Mouse (Mus musculus): ENCODE data around the gene Arfgef3.

Arfgef3 gene

DNA sequence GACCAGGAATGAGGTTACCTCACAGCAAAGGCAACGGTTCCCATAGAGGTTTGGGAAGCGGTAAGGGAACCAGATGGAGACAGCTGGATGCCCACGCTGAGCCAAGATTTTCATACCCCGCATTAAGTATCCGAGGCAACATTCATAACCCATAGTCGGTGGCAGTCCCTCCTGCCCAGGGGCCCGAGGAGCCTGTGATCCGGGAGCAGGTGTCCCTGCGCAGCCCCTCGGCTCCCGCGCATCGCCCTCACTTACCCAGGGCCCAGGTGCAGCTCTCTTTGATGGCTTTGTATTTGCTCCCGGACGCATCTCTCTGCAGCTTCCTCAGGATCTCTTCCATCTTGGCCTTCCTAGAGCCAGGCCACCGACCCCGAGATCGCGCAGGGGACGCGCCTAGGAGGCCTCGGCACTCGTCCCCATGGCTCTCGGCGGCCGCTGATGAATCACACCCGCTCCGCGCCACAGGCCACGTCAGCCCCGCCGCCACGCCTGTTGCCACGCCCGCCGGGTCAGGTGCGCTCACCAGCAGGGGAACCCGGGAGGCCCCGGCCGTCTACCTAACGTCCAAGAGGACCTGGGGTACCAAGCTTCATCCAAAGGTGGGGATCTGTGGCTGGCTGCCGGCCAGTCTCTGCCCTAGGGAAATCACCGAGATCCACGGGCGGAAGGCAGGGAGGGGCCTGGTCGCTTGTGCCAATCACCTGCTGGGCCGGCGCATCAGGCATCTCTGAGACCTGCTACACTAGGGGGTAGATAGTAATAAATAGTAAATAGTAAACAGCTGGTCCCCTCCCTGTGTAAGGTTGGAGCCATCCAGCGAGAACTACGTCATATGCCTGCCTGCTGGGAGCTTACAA, at the start of gene Arfgef3:
Gene Arfgef3 (minus strand): TSS at position 664 of the 857 bp plus-strand sequence.
- peak; percentile 91 for DNase-seq

DNA sequence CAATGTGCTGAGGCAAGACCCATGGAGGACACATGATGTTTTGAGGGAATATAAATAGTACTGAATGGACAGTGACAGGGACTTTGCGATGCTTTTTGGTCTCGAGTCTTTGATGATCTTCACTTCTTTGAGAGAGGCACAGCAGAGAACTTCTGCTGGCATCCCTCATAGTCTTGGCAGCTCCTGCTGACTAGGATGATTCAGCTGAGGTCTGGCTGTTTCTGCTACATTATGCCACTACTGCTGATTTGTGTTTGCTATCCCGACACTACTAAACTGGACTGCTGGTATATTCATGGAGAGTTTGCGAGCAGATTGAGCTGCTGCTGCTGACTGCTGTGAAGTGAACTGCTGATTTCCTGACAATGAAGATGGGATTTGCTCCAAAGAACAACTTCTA, 46.3 kb upstream of the Arfgef3 start:
- DNase-seq = no peak

DNA sequence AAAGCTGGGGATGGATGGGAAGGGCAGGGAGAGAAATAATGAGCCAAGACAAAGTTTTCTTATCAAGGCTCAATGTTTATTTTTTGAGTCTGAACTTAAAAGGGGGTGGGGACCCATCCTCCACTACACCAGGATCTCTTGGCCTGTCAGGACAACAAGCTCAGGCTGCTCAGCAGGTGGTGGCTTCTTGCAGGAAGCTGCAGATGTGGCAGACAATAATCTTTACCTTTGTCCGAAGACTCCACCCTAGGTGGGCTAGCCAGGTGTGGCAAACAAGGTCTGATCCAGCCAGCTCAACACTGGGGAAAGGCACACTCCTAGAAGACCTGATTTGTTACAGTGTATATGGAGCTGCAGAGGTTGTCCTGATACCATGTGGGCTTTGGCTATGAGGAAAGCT, 44.9 kb upstream of the Arfgef3 start:
- no peak for DNase-seq

DNA sequence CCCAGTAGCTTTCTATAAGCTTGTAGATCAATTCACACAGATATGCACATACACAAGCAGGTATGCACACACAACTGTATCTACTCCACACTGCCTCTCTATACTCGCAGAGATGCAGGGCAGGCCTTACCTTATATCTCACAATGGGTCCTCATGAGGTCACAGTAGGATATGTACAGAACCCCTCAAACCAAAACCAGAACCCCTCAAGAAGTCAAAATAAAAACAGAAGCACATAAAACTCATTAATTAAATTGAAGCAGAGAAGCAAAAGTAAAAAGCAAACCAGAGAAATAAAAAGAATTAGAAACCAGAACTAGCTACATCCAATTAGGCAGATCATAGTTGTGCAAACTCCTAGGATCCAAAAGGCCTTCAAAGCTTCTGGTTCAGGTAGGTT, 42.9 kb upstream of the Arfgef3 start, which contains the start of gene Gm4922:
Gene Gm4922 (minus strand): TSS at position 101 of the 400 bp plus-strand sequence.
- no peak for DNase-seq

DNA sequence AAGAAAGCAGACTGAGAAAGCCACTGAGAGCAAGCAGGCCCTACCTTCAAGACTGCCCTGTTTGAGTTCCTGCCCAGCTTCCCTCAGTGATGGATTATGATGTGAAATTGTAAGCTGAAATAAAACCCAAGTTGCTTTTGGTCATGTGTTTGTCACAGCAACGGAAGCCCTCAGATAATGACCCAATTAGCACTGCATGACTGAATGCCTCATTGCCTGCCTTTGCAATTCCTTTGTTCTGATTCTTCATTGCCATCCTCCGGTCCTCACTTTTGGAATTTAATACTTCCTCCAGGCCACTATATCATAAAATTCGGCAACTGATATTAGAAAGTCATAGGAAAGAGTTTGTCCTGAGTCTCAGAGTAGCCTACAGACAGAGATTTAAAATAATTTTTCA, 33.8 kb upstream of the Arfgef3 start:
- no peak for DNase-seq

DNA sequence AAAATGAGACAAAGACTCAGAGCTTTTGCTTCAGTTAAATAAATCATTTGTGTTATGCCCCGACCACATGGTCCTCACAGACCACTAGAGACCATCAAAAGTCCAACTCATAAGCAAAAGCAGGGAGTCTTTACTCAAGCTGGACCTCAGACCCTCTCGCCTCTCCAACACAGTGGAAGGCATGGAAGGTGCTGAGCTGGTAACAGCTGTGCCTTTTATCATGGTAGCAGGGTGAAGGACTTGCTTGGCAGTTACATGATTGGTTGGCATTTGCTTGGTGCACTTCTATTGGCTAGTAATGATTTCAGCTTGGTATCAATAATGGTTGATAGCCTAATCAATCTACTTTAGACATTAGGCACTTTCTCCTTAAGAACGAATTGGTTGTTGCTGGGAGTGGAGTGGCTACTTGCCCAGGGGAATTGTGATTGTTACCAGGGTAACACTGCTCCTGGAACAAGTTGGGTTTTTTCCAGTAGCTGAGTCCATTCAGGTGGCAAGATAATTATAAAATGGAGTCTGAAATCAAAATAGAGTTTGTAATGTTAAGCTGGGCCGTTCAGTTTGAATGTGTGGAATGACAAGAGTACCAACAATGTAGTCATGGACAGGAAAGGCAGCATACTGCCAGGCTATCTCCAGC, 28.9 kb upstream of the Arfgef3 start:
- DNase-seq = peak; percentile 89

DNA sequence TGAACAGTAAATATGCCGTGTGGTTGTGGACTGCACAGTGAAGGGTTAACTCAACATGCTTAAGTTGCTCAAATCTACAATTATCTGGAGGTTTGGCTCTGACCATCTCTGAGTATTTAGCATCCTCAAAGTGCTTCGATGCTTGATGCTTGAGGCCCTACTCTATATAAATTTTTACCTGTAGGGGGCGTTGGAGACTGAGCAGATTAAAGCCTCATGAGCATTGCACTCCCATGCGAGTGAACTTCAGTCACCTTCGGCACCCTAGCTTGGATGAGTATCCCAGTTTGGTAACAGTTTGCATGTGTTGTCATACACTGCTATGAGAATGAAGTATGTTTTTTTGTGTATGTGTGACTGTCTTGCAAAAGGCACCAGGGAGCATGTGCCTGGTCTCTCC, 26.2 kb upstream of the Arfgef3 start:
- no peak for DNase-seq

DNA sequence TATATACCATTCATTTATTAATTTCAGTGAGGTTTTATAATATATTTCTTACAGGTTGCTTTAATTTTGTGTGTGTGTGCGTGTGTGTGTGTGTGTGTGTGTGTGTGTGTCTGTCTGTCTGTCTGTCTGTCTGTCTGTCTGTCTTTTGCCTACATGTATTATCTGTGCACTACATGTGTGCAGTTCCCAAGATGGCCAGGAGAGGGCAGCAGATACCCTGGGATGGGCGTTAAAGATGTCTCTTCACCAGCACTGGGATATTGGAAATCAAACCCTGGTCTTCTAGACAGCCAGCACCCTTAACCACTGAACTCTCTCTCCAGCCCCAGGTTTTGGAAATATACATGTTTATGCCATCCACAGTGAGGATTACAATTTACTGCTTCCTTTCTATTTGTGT, 16.5 kb upstream of the Arfgef3 start:
- DNase-seq = no peak

DNA sequence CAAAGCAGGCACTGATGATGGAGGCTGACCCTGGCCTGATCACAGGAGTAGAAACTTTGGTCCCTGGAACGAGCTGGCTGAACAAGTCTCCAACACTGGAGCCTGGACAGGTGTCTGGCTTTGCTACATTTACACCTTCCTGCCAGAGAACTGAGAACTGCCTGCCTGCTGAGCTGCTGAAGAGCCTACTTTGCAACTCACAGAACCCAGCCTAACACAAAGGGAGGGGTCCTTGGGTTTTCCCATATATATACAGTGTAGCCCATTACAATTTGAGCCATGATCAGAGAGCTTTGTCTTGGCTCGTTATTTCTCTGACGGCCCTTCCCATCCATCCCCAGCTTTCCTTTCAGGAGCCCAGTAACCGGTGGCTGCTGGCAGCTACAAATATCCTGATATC, 6.3 kb upstream of the Arfgef3 start:
- no peak for DNase-seq

DNA sequence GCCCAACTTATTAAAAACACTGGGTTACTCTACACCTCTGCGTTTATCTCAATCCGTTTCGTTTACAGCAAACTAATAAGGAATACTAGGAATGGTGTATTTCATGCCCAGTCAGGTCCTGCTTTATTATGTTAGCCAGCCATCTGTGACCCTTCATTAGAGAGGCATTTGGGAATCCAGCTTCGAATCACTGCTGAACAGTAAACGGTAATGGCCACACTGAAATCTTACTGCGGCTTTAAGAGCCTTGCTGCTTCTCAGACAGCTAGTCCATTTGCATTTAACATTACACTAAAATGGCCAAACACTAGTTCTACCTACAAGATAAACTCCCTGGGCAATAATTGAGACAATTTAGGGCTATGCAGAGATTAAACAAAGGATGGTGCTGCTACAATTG, 1.7 kb downstream of the Arfgef3 start:
- DNase-seq = no peak

DNA sequence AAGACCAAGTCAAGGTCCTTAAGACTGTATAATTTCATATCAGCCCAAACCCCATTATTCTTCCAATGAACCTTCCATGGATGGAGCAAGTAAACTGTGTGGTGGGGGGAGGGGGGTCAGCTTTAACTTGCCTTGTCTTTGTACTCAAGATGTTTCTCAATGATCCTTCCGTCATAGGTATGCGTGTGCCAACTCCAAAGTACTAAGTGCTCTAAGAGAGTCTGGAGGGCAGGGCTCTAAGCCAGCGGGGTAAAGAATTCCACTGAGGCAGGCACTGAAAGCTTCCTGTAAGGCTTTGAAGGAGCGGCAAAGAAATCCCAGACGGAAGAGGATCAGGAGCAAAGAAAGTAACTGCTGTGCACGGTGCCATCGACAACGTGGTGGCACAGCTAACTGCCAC, 2.7 kb downstream of the Arfgef3 start:
- DNase-seq = no peak

DNA sequence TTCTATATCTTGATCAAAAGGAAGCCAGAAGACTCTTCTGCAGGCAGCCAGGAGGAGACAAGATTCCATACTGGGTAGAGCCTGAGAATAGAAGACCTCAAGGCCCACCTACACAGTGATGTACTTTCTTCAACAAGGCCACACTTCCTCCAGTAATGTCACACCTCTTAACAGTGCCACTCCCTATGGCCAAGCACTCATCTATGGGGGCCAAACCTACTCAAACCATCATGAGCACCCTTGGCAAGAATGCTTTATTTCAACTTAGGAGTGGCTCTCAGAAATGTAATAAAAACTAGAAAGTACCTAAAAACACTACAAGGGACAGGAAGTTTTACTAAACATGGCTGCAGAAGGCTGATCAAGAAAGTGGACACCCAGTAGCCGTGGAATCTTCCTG, 15.2 kb downstream of the Arfgef3 start:
- no peak for DNase-seq

DNA sequence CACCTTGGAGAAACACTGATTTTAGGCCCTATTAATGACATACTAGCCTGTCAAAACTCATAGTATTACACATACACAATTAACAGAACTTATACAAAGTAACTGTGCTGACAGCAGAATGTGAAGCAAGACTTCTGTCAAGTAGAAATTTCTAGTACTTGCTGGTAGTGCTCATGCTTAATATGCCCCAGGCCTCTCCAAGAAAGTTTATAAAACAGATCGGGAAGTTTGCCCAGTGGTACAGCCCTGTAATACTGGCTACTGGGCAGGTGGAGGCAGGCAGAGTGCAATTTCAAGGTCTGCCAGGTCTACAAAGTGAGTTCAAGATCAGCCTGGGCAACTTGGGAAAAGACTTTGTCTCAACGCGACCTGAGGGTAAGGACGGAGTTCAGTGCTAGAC, 32.3 kb downstream of the Arfgef3 start:
- DNase-seq = no peak

DNA sequence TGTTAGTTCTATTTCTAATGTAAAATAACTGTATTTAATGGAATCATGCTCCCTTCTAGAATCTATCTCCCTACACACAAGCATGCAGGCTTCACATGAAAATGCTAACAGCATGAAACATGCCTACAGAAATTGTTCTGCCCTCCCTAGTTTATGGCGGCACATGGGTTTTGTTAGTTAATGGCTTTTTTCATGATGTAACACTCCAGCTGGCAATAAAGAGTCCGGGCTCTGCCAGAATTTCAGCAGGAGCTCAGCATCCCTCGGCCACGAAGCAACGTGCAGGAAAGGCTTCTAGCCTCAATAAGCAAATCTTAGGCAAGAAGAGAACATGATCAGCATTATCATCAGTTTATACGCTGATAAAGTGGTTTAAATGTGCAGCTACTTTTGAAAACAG, 32.8 kb downstream of the Arfgef3 start:
- no peak for DNase-seq

DNA sequence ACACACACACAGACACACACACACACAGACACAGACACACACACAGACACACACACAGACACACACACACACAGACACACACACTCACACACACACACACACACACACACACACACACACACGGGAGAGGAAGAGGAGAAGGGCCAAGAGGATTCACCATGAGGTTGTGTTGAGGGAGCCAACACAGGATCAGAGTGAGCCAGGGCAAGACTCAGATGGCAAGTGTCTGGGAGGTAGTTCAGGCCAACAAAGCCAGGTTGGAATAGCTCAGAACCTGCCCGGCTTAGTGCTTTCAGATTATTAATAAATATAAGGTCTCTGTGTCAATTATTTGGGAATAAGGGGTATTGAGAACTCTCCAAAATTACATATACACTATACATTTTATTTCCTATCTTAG, 33.9 kb downstream of the Arfgef3 start:
- DNase-seq = no peak

DNA sequence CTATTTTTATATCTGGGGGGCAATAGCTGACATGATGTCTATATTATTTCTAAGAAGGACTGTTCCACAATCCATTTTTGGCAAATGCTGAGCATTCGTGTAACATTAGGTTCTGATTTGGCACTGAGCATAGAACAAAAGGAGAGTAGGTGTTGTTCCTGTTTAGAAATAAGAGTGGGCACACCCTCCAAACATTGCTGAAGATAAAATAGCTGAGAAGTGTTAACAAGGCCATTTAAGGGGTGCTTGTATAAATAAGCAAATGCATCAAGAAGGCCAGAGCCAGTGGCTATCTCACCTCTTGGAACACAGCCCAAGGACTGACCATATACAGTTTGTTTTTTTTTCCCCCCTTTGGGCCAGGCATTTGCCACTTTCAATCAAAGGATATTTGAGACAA, 35.1 kb downstream of the Arfgef3 start:
- DNase-seq = no peak

DNA sequence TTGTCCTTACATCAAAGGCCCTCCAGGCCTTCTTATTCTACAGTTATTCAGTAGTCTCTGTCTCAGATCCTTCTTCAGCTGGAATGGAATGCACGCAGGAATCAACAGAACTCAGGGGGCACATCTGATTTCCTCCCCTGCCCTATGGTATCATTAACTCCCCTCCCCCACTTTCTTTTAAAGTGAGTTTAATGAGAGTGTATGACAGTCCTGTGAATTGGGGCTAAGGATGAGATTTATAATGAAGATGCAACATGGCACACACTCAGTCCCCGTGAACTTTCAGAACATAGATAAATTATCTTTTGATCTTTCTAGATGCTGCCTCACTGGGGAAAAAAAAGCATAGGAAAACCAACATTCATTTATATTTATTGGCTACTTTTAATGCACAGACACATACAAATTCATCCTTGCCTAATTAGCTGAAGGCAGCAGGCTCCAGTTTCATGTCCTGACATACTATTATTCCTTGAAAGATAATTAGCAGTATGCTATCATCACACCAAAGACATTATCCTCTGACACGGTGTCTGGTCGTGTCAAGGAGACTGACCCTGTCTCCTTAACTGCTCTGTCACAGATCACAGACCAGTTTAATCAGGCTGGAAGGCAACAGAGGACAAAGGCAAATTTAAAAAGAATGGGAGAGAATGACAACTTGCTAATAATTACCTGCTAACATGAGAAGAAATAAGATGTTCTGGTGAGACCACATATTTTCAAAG, 39.2 kb downstream of the Arfgef3 start:
- no peak for DNase-seq

DNA sequence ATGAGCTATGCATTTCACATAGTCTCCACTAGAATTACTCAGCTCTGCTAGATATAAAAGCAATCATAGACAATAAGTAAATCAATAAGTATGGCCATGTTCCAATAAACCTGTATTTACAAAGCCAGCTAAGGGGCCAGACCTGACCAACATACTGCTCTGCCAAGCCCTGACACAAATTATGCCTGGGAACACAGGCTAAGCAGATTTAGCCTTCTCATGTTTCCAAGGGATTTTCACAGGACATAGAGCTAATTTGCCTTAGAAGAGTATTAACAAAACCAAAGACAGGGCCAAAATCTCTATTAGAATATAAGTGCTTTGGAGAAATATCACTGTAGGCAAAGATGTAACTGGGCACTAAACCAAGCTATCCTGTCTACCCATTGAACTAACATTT, 42.2 kb downstream of the Arfgef3 start:
- DNase-seq = no peak

DNA sequence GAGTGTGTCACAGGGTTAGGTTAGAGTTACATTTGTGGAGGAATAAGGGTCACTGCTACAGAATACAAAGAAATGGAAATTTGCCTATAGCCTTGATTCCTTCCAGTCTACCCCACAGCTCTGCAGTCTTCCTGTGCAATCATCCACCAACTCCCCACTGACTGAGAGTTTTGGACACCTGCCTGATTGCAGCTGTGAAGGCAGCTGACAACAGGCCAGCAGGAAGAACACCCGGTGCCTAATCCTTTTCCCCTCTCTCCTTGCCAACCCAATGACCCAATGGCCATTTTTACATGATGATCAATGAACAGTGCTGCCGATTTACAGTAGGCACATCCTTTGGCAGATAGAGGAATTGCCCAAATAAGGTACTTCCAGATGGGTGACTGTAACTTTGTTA, 43.6 kb downstream of the Arfgef3 start:
- DNase-seq = peak; percentile 91

DNA sequence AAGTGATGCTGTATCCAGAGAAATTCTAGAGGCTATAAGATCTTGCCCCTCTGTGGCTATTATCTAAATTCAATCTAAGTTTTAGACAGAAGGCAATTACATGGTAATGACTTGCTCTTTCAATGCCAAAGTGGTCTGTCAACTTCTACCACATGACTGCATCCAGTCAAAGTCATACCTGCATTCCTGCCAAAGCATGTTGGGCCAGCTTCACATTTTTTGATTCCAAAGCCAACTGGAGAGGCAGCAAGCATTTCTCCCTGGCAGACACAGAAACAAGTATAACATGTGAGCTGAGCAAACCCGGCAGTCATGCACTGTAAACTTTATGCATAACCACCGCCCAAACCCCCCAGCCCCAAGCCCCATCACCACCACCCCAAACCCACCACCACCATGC, 44.6 kb downstream of the Arfgef3 start:
- DNase-seq = no peak

DNA sequence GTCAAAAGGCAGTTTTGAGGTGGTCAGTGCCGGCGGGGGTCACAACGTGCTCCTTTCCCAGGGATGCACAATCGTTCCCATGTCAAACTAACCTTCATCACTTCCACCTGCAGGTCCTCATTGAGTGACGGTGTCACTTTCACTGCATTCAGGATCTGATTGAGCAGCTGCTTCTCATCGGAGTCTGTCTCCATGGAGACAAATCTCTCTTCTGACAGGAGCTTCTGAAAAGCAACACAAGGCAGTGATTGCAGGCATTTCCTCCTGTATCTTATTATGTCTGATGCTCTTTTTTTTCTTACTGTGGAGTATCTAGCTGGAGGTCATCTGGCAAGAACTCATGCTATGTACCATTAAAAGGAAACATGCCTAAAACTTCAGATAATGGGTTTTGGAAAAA, 47.3 kb downstream of the Arfgef3 start:
- no peak for DNase-seq

DNA sequence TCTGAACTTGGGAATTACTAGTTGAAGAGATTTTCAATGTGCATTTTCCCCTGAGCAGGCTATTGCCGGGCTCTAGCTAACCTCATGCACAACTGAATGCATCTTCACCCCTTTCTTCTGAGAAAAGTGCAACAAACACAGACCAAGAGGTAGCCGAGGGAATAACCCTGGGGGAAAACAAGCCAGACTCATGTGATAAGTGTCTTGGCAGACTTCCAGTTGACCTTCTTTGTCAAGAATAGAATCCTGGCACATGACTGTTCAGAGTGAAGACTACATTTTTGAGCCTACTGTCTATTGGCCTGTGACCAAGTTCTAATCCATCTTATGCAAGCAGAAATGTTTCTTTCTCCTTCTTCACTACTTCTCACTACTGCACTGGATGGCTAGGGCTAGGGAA, 55.5 kb downstream of the Arfgef3 start:
- no peak for DNase-seq

DNA sequence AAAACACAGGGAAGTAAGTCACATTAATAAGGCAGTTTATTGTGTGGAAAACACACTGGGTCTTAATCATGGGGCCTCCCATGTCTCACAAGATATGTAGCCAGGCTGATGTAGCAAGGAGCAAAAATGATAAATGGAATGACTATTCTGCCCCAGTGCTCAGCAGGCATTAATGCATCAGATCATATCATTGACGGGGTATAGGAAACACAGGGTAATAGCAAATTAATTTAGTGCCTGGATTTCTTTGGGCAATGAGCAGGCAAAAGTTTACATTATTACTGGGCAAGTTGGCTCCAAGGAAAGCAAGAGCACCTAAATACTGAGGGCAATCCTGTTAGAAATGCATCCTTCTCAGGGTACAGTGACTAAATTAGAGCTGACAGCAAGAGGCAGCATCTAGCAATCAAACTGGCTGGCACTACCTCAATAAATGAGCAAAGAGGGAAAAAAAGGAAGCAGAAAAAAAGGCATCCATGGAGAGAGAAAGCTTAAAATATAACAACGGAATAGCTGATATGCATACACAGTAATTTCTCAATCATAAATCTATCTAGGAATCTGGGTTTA, 62.3 kb downstream of the Arfgef3 start:
- no peak for DNase-seq
